Mouse (Mus musculus): ENCODE data around the gene 2210016F16Rik. TPM values are rescaled to one million over a fixed set of nuclear protein-coding genes. Genes with fewer than 3 reads are reported as not detected.
A peak's percentile ranks its signal among the peaks of the same experiment; 100 is the strongest.
"Not testable (repeated sequence)": the region's sequence is repeated elsewhere in the genome, so short reads cannot be mapped to it uniquely, and the experiment has no call there.

Gene 2210016F16Rik
- polyA plus RNA-seq, 1 experiment from 2014 or later, result 29.3 TPM

DNA sequence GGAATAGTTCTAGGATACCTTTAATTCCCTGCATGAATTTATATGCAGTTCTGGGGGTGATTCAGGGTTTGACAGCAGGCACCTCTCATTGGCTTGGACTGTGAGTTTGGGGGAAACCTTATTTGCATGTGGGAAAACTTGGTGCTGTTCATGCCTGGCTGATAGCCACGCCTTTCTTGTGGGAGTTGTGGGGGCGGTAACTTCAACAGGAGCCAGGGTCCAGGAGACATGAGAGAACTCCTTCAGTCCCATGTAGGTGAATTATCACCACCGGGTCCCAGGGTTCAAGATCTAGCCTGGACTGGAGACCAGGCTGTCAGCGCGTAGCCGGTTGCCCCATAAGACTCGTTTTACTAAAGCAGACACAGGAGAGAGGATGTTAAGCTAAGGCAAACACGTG lies 19.8 kb downstream of the 2210016F16Rik start:
- not testable (repeated sequence) for ATAC-seq (ENCODE audit: low FRiP score, low TSS enrichment); H3K9me3 ChIP-seq (ENCODE audit: control insufficient read depth, low read length)
- WGBS, result 39% methylated on average over 8 of the region's 8 CpGs

DNA sequence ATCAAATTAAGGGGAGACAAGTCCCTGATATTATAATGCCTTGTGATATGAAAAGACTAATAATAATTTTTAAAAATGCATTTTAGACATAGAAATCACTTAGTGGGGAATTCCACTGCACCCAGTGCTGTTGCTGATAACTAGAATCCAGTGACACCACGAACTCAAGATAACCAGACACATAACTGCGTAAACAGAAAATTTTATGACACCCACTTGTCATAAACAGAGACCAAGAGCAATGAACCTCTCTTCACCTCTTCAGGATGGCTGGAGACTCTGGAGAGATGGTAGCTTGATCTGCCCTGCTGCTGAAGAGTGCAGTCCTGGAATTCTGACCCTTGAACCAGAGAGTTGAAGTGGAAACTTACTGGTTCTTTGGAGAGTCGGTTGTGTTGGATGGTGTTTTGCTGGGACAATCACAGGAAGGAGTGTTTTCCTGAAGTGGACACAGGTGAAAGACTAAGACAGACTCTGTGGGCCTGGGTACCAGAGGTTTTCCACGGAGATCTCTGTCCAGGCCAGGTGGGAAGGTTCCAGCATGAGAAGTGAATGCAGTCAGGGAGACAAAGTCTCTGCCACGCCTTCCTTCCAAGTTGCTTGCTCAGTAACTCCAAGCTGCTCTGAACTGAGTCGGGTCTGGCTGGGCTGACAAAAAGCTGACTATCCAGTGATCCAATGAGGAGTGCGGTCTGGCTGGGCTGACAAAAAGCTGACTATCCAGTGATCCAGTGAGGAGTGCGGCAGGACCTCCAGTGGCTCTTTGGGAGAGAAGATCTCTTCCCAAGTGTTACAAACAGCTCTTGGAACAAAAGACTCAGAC lies 20.5 kb downstream of the 2210016F16Rik start:
- Histone ChIP-seq H3K36me3 (ENCODE audit: control insufficient read depth, insufficient read depth, low read length) (no peaks in the 10 kb centered on the region), H3K9ac (ENCODE audit: low read depth, low read length) (no peak overlapping the region), H3K27ac (ENCODE audit: low read depth, low read length) (no peak overlapping the region), H3K4me2 (replicated peaks; ENCODE audit: low read depth, low read length) (no peak overlapping the region), H3K9me3 (ENCODE audit: control insufficient read depth, low read length) (no peaks in the 10 kb centered on the region), H3K4me1 (ENCODE audit: control insufficient read depth, insufficient read depth, low read length) (no peaks in the 10 kb centered on the region), H3K4me3 (ENCODE audit: low read length) (no peak overlapping the region), H3K27me3 (ENCODE audit: control insufficient read depth, insufficient read depth, low read length) (no peaks in the 10 kb centered on the region)
- WGBS, result 77% methylated on average over 8 of the region's 8 CpGs
- no peak for ATAC-seq (ENCODE audit: low FRiP score, low TSS enrichment)

More for the DNA sequence above, 19.8 kb downstream of the 2210016F16Rik start:
- not testable (repeated sequence) for H3K4me3 ChIP-seq (ENCODE audit: low read length); H3K4me1 ChIP-seq (ENCODE audit: control insufficient read depth, insufficient read depth, low read length); H3K4me2 ChIP-seq (replicated peaks; ENCODE audit: low read depth, low read length); H3K27ac ChIP-seq (ENCODE audit: low read depth, low read length); H3K27me3 ChIP-seq (ENCODE audit: control insufficient read depth, insufficient read depth, low read length); H3K36me3 ChIP-seq (ENCODE audit: control insufficient read depth, insufficient read depth, low read length); H3K9ac ChIP-seq (ENCODE audit: low read depth, low read length)

DNA sequence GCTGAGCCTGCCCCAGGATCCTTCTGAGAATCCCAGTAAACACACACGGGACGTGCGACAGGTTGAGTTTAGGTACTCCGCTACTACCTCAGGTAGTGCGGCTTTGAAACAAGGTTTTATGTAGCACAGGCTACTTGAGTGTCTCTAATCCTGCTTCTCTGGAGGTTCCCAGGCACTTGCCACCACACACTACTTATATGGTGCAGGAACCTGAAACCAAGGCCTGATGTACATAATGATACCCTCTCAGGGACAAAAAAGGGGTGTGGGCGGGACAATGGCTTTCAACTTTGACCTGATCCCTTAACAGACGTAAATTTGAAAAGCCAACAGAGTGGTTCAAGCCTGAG lies 25.7 kb downstream of the 2210016F16Rik start:
- H3K27me3 ChIP-seq (ENCODE audit: control insufficient read depth, insufficient read depth, low read length), result no peaks in the 10 kb centered on the region
- H3K9me3 ChIP-seq (ENCODE audit: control insufficient read depth, low read length), result no peaks in the 10 kb centered on the region
- H3K4me1 ChIP-seq (ENCODE audit: control insufficient read depth, insufficient read depth, low read length), result no peaks in the 10 kb centered on the region
- H3K4me3 ChIP-seq (ENCODE audit: low read length), result peak overlapping the region; percentile 62
- no peak overlapping the region for H3K27ac ChIP-seq (ENCODE audit: low read depth, low read length)
- no peaks in the 10 kb centered on the region for H3K36me3 ChIP-seq (ENCODE audit: control insufficient read depth, insufficient read depth, low read length)
- 5% methylated on average over 7 of the region's 7 CpGs for WGBS
- no peak overlapping the region for H3K9ac ChIP-seq (ENCODE audit: low read depth, low read length)
- peak; percentile 83 for ATAC-seq (ENCODE audit: low FRiP score, low TSS enrichment)
- H3K4me2 ChIP-seq (replicated peaks; ENCODE audit: low read depth, low read length), result peak overlapping the region; percentile 97

DNA sequence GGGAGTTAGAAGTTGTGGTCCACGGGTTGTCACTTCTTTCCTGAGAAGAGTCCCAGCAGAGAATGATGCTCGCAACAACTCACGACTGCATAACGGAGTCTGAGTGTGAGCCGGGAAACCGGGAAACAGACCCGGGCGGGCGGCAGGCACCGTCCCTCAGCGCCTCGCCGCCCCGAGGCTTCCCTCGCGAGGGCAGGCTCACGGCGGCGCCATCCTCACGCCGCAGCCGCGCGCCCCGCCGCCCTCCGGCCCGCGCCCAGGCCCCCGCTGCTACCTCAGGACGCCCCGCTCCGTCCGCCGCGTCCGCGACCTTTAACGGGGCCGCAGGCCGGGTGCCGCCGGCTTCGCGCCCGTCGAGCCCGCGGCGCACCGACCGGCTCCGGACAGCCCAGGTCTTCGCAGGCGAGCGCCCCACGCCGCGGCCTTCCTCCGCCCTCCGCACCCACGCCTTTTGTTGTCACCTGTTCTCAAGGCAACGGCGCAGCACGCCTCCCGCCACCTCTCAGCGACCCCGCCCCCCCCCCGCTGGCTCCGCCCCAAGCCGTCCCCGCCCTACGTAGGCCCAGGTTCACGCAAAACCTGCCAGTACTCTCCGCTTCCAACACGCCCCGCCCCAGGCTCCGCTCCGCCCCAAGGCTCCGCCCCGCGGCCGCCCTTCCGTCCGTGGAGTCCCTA lies 26.3 kb downstream of the 2210016F16Rik start, which contains the start of gene Kif27:
Kif27 (minus strand) TSS at position 494 of the 675 bp plus-strand sequence.
- H3K36me3 ChIP-seq (ENCODE audit: control insufficient read depth, insufficient read depth, low read length), result no peaks in the 10 kb centered on the region
- peak; percentile 99 for ATAC-seq (ENCODE audit: low FRiP score, low TSS enrichment)
- no peaks in the 10 kb centered on the region for H3K4me1 ChIP-seq (ENCODE audit: control insufficient read depth, insufficient read depth, low read length)
- H3K27ac ChIP-seq (ENCODE audit: low read depth, low read length), result no peak within 1 kb of the TSS
- peak within 1 kb of the TSS; percentile 67 for H3K9ac ChIP-seq (ENCODE audit: low read depth, low read length)
- H3K4me3 ChIP-seq (ENCODE audit: low read length), result peak within 1 kb of the TSS; percentile 62
- peak within 1 kb of the TSS; percentile 97 for H3K4me2 ChIP-seq (replicated peaks; ENCODE audit: low read depth, low read length)
- 1% methylated on average over 62 of the region's 85 CpGs for WGBS
- H3K9me3 ChIP-seq (ENCODE audit: control insufficient read depth, low read length), result no peaks in the 10 kb centered on the region
- H3K27me3 ChIP-seq (ENCODE audit: control insufficient read depth, insufficient read depth, low read length), result no peaks in the 10 kb centered on the region

DNA sequence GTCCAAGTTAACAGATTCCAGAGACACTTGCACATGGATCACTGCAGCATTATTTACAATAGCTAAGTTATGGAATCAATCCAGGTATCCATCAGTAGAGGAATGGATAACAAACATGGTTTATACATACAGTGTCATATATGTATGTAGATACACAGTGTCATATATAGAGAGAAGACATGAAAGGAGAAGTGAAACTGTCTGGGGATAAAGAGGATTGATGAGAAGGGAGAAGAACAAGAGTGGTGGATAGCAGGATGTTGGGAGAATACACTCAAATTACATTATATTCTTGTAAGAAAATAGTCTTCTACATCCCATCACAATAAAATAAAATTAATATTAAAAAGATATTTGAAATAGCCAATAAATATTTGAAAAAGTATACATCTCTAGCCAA lies 32.0 kb downstream of the 2210016F16Rik start:
- H3K27me3 ChIP-seq (ENCODE audit: control insufficient read depth, insufficient read depth, low read length), result no peaks in the 10 kb centered on the region
- H3K4me1 ChIP-seq (ENCODE audit: control insufficient read depth, insufficient read depth, low read length), result no peaks in the 10 kb centered on the region
- H3K4me3 ChIP-seq (ENCODE audit: low read length), result no peak overlapping the region
- no peak for ATAC-seq (ENCODE audit: low FRiP score, low TSS enrichment)
- no peak overlapping the region for H3K4me2 ChIP-seq (replicated peaks; ENCODE audit: low read depth, low read length)
- H3K9ac ChIP-seq (ENCODE audit: low read depth, low read length), result no peak overlapping the region
- H3K27ac ChIP-seq (ENCODE audit: low read depth, low read length), result no peak overlapping the region
- H3K36me3 ChIP-seq (ENCODE audit: control insufficient read depth, insufficient read depth, low read length), result no peaks in the 10 kb centered on the region
- H3K9me3 ChIP-seq (ENCODE audit: control insufficient read depth, low read length), result no peaks in the 10 kb centered on the region

DNA sequence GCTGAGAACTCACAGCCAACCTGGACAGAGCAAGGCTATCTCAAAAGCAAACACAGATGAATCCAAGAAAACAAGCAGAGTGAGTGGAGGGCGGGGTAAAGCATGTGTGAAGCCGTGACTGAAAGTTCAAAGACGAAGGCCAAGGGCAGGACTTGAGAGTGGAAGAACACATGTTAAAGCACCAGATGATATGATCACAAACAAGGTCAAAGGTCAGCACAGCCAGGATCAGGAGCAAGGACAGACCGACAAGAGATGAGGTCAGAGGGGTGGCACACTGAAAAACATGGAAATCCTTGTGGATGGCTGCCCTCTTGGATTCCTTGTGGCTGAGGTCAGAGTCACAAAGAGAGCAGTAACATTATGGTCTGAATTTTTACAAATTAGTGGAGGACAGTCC lies 34.4 kb downstream of the 2210016F16Rik start:
- Histone ChIP-seq H3K36me3 (ENCODE audit: control insufficient read depth, insufficient read depth, low read length) (no peaks in the 10 kb centered on the region), H3K4me1 (ENCODE audit: control insufficient read depth, insufficient read depth, low read length) (no peaks in the 10 kb centered on the region), H3K4me2 (replicated peaks; ENCODE audit: low read depth, low read length) (no peak overlapping the region), H3K9me3 (ENCODE audit: control insufficient read depth, low read length) (no peaks in the 10 kb centered on the region), H3K27me3 (ENCODE audit: control insufficient read depth, insufficient read depth, low read length) (no peaks in the 10 kb centered on the region), H3K9ac (ENCODE audit: low read depth, low read length) (no peak overlapping the region), H3K4me3 (ENCODE audit: low read length) (no peak overlapping the region), H3K27ac (ENCODE audit: low read depth, low read length) (no peak overlapping the region)
- WGBS, result 51% methylated on average over 4 of the region's 4 CpGs
- ATAC-seq (ENCODE audit: low FRiP score, low TSS enrichment), result no peak

DNA sequence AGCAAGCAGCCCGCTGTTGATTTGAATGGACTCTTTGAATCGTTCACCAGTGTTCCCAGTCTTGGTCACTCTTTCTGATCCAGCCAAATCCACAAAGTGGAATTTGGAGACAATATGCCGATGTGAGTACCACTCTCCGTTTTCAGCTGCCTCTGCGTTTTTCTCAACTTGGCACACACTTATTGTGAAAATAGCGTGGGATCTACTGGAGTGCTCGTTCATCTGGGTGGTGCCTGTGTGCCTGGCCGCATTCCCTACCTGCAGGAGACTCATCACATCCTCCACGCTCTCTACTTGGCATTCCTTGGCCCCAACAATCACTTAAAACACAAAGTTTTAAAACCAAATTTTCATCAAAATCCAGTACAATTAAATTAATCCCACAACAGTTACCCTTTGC lies 40.5 kb downstream of the 2210016F16Rik start:
- Histone ChIP-seq H3K4me1 (ENCODE audit: control insufficient read depth, insufficient read depth, low read length) (no peaks in the 10 kb centered on the region), H3K27me3 (ENCODE audit: control insufficient read depth, insufficient read depth, low read length) (no peaks in the 10 kb centered on the region), H3K4me2 (replicated peaks; ENCODE audit: low read depth, low read length) (no peak overlapping the region), H3K4me3 (ENCODE audit: low read length) (no peak overlapping the region), H3K36me3 (ENCODE audit: control insufficient read depth, insufficient read depth, low read length) (no peaks in the 10 kb centered on the region), H3K9ac (ENCODE audit: low read depth, low read length) (no peak overlapping the region), H3K9me3 (ENCODE audit: control insufficient read depth, low read length) (no peaks in the 10 kb centered on the region), H3K27ac (ENCODE audit: low read depth, low read length) (no peak overlapping the region)
- no peak for ATAC-seq (ENCODE audit: low FRiP score, low TSS enrichment)
- 85% methylated on average over 9 of the region's 9 CpGs for WGBS

DNA sequence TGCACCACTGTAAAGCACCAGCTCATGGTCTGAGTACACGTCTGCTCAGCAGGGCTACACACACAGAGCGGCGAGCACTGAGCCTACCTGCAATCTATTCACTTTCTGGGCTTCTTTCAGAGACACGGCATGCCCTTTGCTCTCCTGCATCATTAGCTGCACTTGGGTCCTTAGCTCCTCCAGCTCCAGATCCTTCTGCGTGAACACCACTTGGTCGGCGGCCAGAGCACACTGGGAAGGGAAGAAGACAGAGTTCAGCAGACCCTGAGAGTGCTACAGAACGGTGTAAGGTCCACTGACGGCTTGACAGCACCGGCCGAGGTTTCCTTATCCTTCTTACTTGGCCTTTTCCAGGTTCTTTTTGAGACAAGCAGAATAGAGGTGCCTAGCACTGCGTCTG lies 47.6 kb downstream of the 2210016F16Rik start:
- no peaks in the 10 kb centered on the region for H3K4me1 ChIP-seq (ENCODE audit: control insufficient read depth, insufficient read depth, low read length)
- H3K27ac ChIP-seq (ENCODE audit: low read depth, low read length), result no peak overlapping the region
- H3K36me3 ChIP-seq (ENCODE audit: control insufficient read depth, insufficient read depth, low read length), result no peaks in the 10 kb centered on the region
- H3K9ac ChIP-seq (ENCODE audit: low read depth, low read length), result no peak overlapping the region
- no peak overlapping the region for H3K4me3 ChIP-seq (ENCODE audit: low read length)
- ATAC-seq (ENCODE audit: low FRiP score, low TSS enrichment), result no peak
- no peaks in the 10 kb centered on the region for H3K9me3 ChIP-seq (ENCODE audit: control insufficient read depth, low read length)
- H3K27me3 ChIP-seq (ENCODE audit: control insufficient read depth, insufficient read depth, low read length), result no peaks in the 10 kb centered on the region
- 81% methylated on average over 12 of the region's 12 CpGs for whole genome bisulfite sequencing
- no peak overlapping the region for H3K4me2 ChIP-seq (replicated peaks; ENCODE audit: low read depth, low read length)

DNA sequence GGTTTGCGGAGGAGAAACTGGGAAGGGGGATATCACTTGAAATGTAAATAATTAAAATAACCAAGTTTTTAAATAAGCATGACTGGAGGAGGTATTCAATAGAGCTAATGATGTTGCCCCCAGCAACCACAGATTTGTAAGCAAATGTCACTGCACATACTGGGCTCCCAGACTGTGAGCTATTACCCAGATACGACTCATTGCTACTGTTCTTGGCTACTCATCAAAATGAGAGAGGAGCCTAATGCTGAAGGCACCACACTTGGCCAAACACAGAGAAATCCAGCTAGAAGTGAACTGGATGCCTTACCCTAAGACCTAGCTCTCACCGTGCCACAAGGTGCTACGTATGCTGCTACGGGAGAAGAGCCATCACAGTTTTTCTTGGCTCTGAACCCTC lies 50.9 kb downstream of the 2210016F16Rik start:
- Histone ChIP-seq H3K27me3 (ENCODE audit: control insufficient read depth, insufficient read depth, low read length) (no peaks in the 10 kb centered on the region), H3K4me1 (ENCODE audit: control insufficient read depth, insufficient read depth, low read length) (no peaks in the 10 kb centered on the region), H3K4me2 (replicated peaks; ENCODE audit: low read depth, low read length) (no peak overlapping the region), H3K9me3 (ENCODE audit: control insufficient read depth, low read length) (no peaks in the 10 kb centered on the region), H3K9ac (ENCODE audit: low read depth, low read length) (no peak overlapping the region), H3K27ac (ENCODE audit: low read depth, low read length) (no peak overlapping the region), H3K36me3 (ENCODE audit: control insufficient read depth, insufficient read depth, low read length) (no peaks in the 10 kb centered on the region), H3K4me3 (ENCODE audit: low read length) (no peak overlapping the region)
- no peak for ATAC-seq (ENCODE audit: low FRiP score, low TSS enrichment)
- 92% methylated on average over 5 of the region's 5 CpGs for WGBS

Measured in kidney, embryonic 14.5 days (tissue).